Mouse (Mus musculus) CH12.LX (cell line): ENCODE measurements at regions not wholly inside any gene's neighbourhood (a gene's known extent, or its start where the extent isn't known, plus 50 kb on each side); places are given as distances from the start of the nearest gene placed in this dataset.
A peak's percentile ranks its signal among the peaks of the same experiment; 100 is the strongest.

Experiments
- DNase-seq: peaks from one replicate; pipeline ENCODE4 v3.0.0-alpha.2; 2013; ENCODE audit errors: extremely low read depth
- H3K27ac ChIP-seq: 2 replicates; pipeline ENCODE4 v1.5.1; 2012; ENCODE audit warnings: low read depth, mild to moderate bottlenecking, control low read depth, moderate library complexity; ENCODE audit not compliant: insufficient read depth
- H3K27me3 ChIP-seq: replicated peaks from 2 replicates; pipeline ENCODE3; 2012; ENCODE audit warnings: inconsistent platforms
- H3K36me3 ChIP-seq, 2 experiments: replicated peaks in 1 of 2; 2 replicates each; pipeline versions ENCODE3 to v1.6.1; 2012; ENCODE audit warnings: inconsistent platforms in 1 of 2, low read length in 1 of 2, mild to moderate bottlenecking in 1 of 2, mixed read lengths in 1 of 2, moderate library complexity in 1 of 2; ENCODE audit not compliant: control insufficient read depth in 1 of 2, insufficient read depth in 1 of 2
- H3K4me1 ChIP-seq, 2 experiments: 2 replicates each; pipeline ENCODE4 v1.6.1; 2012; ENCODE audit warnings: inconsistent platforms in 1 of 2, moderate library complexity in 1 of 2; ENCODE audit not compliant: insufficient read depth in 2 of 2, control insufficient read depth in 1 of 2
- H3K4me2 ChIP-seq: 2 replicates; pipeline ENCODE4 v1.6.1; 2012; ENCODE audit warnings: low read depth, mild to moderate bottlenecking, control low read depth; ENCODE audit not compliant: poor library complexity, insufficient read depth, severe bottlenecking
- H3K4me3 ChIP-seq, 3 experiments: fragments of 150-350 bp in 1 of 3; sonication (generic) in 1 of 3; replicated peaks in 1 of 3; 2 replicates each; pipeline versions ENCODE3 to v1.5.1; 2011 to 2012; ENCODE audit warnings: low read depth in 2 of 3, low read length in 2 of 3, mild to moderate bottlenecking in 2 of 3, moderate library complexity in 2 of 3, control low read depth in 1 of 3, improper control_type of control experiment in 1 of 3, inconsistent platforms in 1 of 3, mixed read lengths in 1 of 3; ENCODE audit not compliant: poor library complexity in 1 of 3
- H3K79me2 ChIP-seq: replicated peaks from 2 replicates; pipeline ENCODE4 v1.6.1; 2012; ENCODE audit warnings: mild to moderate bottlenecking, moderate library complexity; ENCODE audit not compliant: control insufficient read depth, poor library complexity, insufficient read depth, severe bottlenecking; ENCODE audit errors: extremely low read depth
- H3K9ac ChIP-seq: 2 replicates; pipeline ENCODE4 v1.6.1; 2012; ENCODE audit warnings: low read depth, mild to moderate bottlenecking, control low read depth, moderate library complexity; ENCODE audit not compliant: insufficient read depth
- H3K9me3 ChIP-seq: replicated peaks from 2 replicates; pipeline ENCODE3; 2012; ENCODE audit warnings: low read length, inconsistent platforms, mixed read lengths
- BHLHE40 ChIP-seq: IDR thresholded peaks from 2 replicates; pipeline ENCODE4 v1.6.1; 2011; ENCODE audit warnings: mild to moderate bottlenecking, low read depth, low read length, improper control_type of control experiment
- CHD1 ChIP-seq: IDR thresholded peaks from 2 replicates; pipeline ENCODE4 v1.6.1; 2012; ENCODE audit warnings: low read depth, low read length, improper control_type of control experiment, inconsistent platforms
- CTCF ChIP-seq, 2 experiments: IDR thresholded peaks in 1 of 2; conservative IDR thresholded peaks in 1 of 2; 2 replicates each; pipeline ENCODE4 v1.5.1; 2011 to 2012; ENCODE audit warnings: low read depth in 2 of 2, low read length in 2 of 2, improper control_type of control experiment in 1 of 2, inconsistent platforms in 1 of 2, mild to moderate bottlenecking in 1 of 2, moderate library complexity in 1 of 2
- EP300 ChIP-seq: IDR thresholded peaks from 2 replicates; pipeline ENCODE4 v1.6.1; 2011; ENCODE audit warnings: low read length, improper control_type of control experiment
- ETS1 ChIP-seq: conservative IDR thresholded peaks from 2 replicates; pipeline ENCODE4 v1.6.1; 2012; ENCODE audit warnings: low read depth, mild to moderate bottlenecking, inconsistent platforms, low read length, improper control_type of control experiment, moderate library complexity
- IRF4 ChIP-seq: IDR thresholded peaks from 2 replicates; pipeline ENCODE4 v1.6.1; 2014; ENCODE audit warnings: low read depth, mild to moderate bottlenecking, inconsistent platforms, low read length, improper control_type of control experiment
- MAFK ChIP-seq: IDR thresholded peaks from 2 replicates; pipeline ENCODE4 v1.6.1; 2011; ENCODE audit warnings: low read length, improper control_type of control experiment; ENCODE audit not compliant: insufficient replicate concordance
- MAX ChIP-seq: IDR thresholded peaks from 2 replicates; pipeline ENCODE4 v1.6.1; 2011; ENCODE audit warnings: low read length, improper control_type of control experiment
- MAZ ChIP-seq: IDR thresholded peaks from 2 replicates; pipeline ENCODE4 v1.6.1; 2012; ENCODE audit warnings: low read depth, mild to moderate bottlenecking, inconsistent platforms, low read length, improper control_type of control experiment, moderate library complexity
- MXI1 ChIP-seq: IDR thresholded peaks from 2 replicates; pipeline ENCODE4 v1.6.1; 2011; ENCODE audit warnings: mild to moderate bottlenecking, low read depth, low read length, improper control_type of control experiment
- NELFE ChIP-seq: IDR thresholded peaks from 2 replicates; pipeline ENCODE4 v1.6.1; 2011; ENCODE audit warnings: low read depth, low read length, improper control_type of control experiment
- PAX5 ChIP-seq: IDR thresholded peaks from 2 replicates; pipeline ENCODE4 v1.6.1; 2012; ENCODE audit warnings: low read length, inconsistent platforms, mixed read lengths
- RAD21 ChIP-seq: IDR thresholded peaks from 2 replicates; pipeline ENCODE4 v1.6.1; 2011; ENCODE audit warnings: low read depth, mild to moderate bottlenecking, low read length, improper control_type of control experiment, moderate library complexity
- RCOR1 ChIP-seq: conservative IDR thresholded peaks from 2 replicates; pipeline ENCODE4 v1.6.1; 2012; ENCODE audit warnings: low read depth, mild to moderate bottlenecking, inconsistent platforms, low read length, improper control_type of control experiment
- SMC3 ChIP-seq: IDR thresholded peaks from 2 replicates; pipeline ENCODE4 v1.6.1; 2011; ENCODE audit warnings: low read depth, low read length, improper control_type of control experiment
- TBP ChIP-seq: conservative IDR thresholded peaks from 2 replicates; pipeline ENCODE4 v1.6.1; 2011; ENCODE audit warnings: low read depth, low read length, improper control_type of control experiment
- UBTF ChIP-seq: IDR thresholded peaks from 2 replicates; pipeline ENCODE4 v1.6.1; 2012; ENCODE audit warnings: low read depth, mild to moderate bottlenecking, inconsistent platforms, low read length, improper control_type of control experiment, moderate library complexity
- USF2 ChIP-seq: conservative IDR thresholded peaks from 2 replicates; pipeline ENCODE4 v1.6.1; 2011; ENCODE audit warnings: low read depth, low read length, improper control_type of control experiment
- ZC3H11A ChIP-seq: IDR thresholded peaks from 2 replicates; pipeline ENCODE4 v1.6.1; 2012; ENCODE audit warnings: low read depth, mild to moderate bottlenecking, inconsistent platforms, low read length, improper control_type of control experiment
- ZKSCAN1 ChIP-seq: IDR thresholded peaks from 2 replicates; pipeline ENCODE4 v1.6.1; 2012; ENCODE audit warnings: low read depth, inconsistent platforms, low read length, improper control_type of control experiment, borderline replicate concordance
- ZMIZ1 ChIP-seq: IDR thresholded peaks from 2 replicates; pipeline ENCODE4 v1.6.1; 2012; ENCODE audit warnings: low read depth, mild to moderate bottlenecking, inconsistent platforms, low read length, improper control_type of control experiment
- ZNF384 ChIP-seq: IDR thresholded peaks from 2 replicates; pipeline ENCODE4 v1.6.1; 2012; ENCODE audit warnings: low read depth, low read length, improper control_type of control experiment, inconsistent platforms
- dilution Hi-C: fragments of 300-500 bp; cut with MboI; formaldehyde crosslinking; loops from 2 replicates; pipeline ENCODE4 v1.14.3; 2020; ENCODE audit warnings: low sequenced_read_pairs; ENCODE audit not compliant: extremely low pct_unique_long_range_greater_than_20kb, extremely low pct_ligation_motif_present
- in situ Hi-C: fragments of 300-500 bp; cut with MboI; formaldehyde crosslinking; loops from 3 replicates; pipeline ENCODE4 v1.14.3; 2019; ENCODE audit warnings: low sequenced_read_pairs, low pct_ligation_motif_present, low pct_unique_long_range_greater_than_20kb, mixed read lengths

DNA sequence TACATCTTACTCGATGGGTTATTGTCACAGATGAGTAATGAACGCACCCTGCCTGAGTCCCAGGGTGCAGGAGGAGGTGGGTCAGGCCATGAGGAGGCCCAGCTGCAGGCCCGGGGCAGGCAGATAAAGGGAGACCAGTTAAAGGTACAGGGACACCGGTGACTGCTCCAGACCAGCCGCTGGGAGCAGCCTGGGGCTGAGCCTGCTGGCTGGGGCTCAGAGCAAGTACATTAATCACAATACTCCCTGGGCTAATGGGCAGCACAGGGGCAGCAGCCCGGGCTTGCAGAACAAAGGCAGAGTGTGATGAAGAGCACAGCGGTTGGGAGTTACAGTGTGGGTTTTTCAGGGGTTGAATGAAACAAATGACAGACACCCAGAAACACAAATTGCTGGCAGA, 154.4 kb upstream of the Rnf219 start:
- no peak overlapping the region for H3K4me2 ChIP-seq
- in situ Hi-C loops, result no loop called here
- no peaks in the 10 kb centered on the region for H3K79me2 ChIP-seq
- DNase-seq, result no peak
- dilution Hi-C loops, result no loop called here
- no peak for TF ChIP-seq IRF4
- TF ChIP-seq ZMIZ1, result no peak
- TF ChIP-seq ZC3H11A, result no peak
- TF ChIP-seq CHD1, result no peak
- TF ChIP-seq ETS1, result no peak
- no peak for TF ChIP-seq USF2
- no peak for TF ChIP-seq UBTF
- no peak for TF ChIP-seq TBP
- no peak for TF ChIP-seq MXI1
- TF ChIP-seq MAZ, result no peak
- TF ChIP-seq, all 38 proteins: peak for 0
- Histone ChIP-seq H3K4me3 (no peak overlapping the region), H3K9me3 (no peaks in the 10 kb centered on the region), H3K9ac (no peak overlapping the region), H3K27me3 (no peaks in the 10 kb centered on the region), H3K36me3 (no peaks in the 10 kb centered on the region), H3K4me1 (no peaks in the 10 kb centered on the region), H3K27ac (no peak overlapping the region)

DNA sequence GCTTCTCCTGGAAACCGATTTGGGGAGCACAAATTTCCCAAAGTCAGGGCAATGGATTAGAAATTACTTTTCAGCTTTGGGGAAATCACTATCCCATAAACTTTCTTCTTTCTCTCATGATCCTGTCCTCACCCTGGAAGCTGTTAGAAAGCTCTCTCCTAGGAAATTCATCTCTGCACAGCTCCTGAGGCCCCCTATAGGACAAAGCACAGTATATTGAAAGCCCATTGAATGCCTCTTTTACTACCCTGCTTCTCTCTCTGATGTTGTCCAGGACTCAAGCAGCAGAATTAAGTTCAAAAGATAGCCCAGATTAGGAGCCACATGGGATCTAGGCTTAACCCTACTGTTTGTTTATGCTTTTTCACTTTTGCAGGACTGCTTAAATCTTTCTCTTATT, 139.3 kb upstream of the Rnf219 start:
- Histone ChIP-seq H3K9ac (no peak overlapping the region), H3K79me2 (no peaks in the 10 kb centered on the region), H3K4me2 (no peak overlapping the region), H3K4me1 (peaks cover 0 to 8% of the 10 kb centered on the region in 2 experiments; a peak in 1 of 4 replicates), H3K27me3 (no peaks in the 10 kb centered on the region), H3K9me3 (no peaks in the 10 kb centered on the region), H3K27ac (no peak overlapping the region), H3K36me3 (no peaks in the 10 kb centered on the region), H3K4me3 (no peak overlapping the region)
- in situ Hi-C loops (no loop called here), dilution Hi-C loops (no loop called here)
- DNase-seq, result no peak
- TF ChIP-seq RAD21, result peak; percentile 17
- TF ChIP-seq SMC3, result no peak; the same call in 1 of the 2 replicates
- TF ChIP-seq CHD1, result no peak
- TF ChIP-seq BHLHE40, result no peak
- TF ChIP-seq CTCF (conservative IDR thresholded peaks at IDR 0.05 in 1 of 2, IDR thresholded peaks at IDR 0.05 in 1 of 2; ENCODE audit: low read depth in 2 of 2, low read length in 2 of 2), result peak in 1 of 2 experiments; percentile 30; a peak in 2 of 4 replicates

GRCm38 (mm10) chr14:104658751-104659150, 136.3 kb upstream of the Rnf219 start:
- no peaks in the 10 kb centered on the region for H3K9me3 ChIP-seq
- no peaks in the 10 kb centered on the region for H3K79me2 ChIP-seq
- in situ Hi-C loops, result no loop called here
- no peaks in the 10 kb centered on the region for H3K27me3 ChIP-seq
- H3K9ac ChIP-seq, result no peak overlapping the region
- no peak overlapping the region for H3K27ac ChIP-seq
- dilution Hi-C loops, result no loop called here
- H3K36me3 ChIP-seq, result no peaks in the 10 kb centered on the region
- TF ChIP-seq EP300, result no peak
- no peak for TF ChIP-seq MAX
- TF ChIP-seq PAX5, result no peak
- TF ChIP-seq ETS1, result no peak
- TF ChIP-seq UBTF, result no peak
- no peak for TF ChIP-seq ZKSCAN1
- TF ChIP-seq TBP, result no peak
- no peak for TF ChIP-seq NELFE
- no peak for TF ChIP-seq MAFK
- no peak for TF ChIP-seq IRF4
- TF ChIP-seq ZNF384, result no peak
- TF ChIP-seq SMC3, result no peak
- no peak for TF ChIP-seq RCOR1
- TF ChIP-seq RAD21, result no peak
- TF ChIP-seq, all 38 proteins: peak for 0
- Histone ChIP-seq H3K4me2 (no peak overlapping the region), H3K4me3 (no peak overlapping the region), H3K4me1 (peaks cover 0 to 8% of the 10 kb centered on the region in 2 experiments; a peak in 1 of 4 replicates)
- DNase-seq, result no peak
